Mouse (Mus musculus): ENCODE measurements around the gene Ift122.

GRCm38 (mm10) chr6:115927292-115928242, 74.3 kb downstream of the Ift122 start:
- TF ChIP-seq CTCF (conservative IDR thresholded peaks at IDR 0.05; ENCODE audit: low read length) (no peak), POU5F1 (IDR thresholded peaks at IDR 0.05; ENCODE audit: borderline replicate concordance, low read length) (no peak)
